In the genomic region with DNA sequence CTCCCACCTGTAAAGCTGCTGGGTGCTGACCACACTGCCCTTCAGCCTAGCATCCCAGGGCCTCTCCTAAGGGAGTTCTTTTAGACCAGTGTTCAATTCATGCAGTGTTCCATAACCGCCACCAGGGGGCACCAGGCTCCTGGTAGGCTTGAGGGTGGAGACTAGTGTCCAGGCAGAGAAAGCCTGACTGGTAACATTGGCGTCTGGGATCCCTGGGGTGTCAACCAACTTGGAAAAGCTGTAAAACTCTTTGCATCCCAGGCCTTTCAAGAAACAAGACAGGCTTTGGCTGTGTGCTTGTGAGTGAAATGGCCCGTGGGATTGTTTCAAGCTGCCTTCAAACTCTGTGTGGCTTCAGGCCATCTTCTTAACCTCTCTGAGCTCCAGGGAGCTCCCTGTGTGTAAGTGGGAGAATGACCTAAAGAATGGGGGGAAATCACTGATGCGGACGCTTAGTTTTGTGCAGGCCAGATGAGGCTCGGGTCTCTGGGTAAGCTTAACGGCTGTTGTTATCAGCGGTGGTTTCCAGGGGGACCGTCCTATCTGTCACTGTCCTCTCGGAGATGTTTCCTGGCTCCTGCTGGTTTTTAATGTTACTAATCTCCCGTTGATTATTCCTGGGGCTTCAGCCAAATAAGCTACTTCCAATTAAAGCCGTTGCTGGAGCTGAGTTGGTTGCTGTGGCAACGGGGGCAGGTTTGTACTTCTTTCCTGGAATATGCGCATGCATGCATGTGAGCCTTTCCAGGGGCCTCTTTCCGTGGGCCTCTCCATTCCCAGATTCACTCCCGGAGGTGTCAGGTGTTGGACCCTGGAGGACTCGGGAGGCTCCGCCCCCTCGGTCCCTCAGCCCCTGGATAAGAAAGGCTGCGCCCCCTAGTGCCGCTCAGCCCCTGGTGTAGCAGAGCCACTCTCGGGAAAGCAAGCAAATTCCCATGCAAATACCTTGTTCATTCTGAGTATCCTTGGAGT, we compare ENCODE assay signal across 8 mouse cellular contexts.
DNase-seq lines count a peak whose midpoint lies in the region; ATAC-seq and TF ChIP-seq lines count a peak whose summit lies in the region.

No protein-coding gene starts in this region.

- no peaks in the 10 kb centered on the region for H3K27me3 ChIP-seq in kidney, adult 2 months (replicated peaks; ENCODE audit: control insufficient read depth, insufficient read depth, low read length)
- H3K27me3 ChIP-seq in midbrain, embryonic 14.5 days (ENCODE audit: control insufficient read depth, insufficient read depth, low read length): no peaks in the 10 kb centered on the region
- no peaks in the 10 kb centered on the region for H3K27me3 ChIP-seq in stomach, embryonic 16.5 days (ENCODE audit: control insufficient read depth, insufficient read depth, low read length)

- H3K27ac ChIP-seq in kidney, adult 2 months (ENCODE audit: insufficient read depth, low read depth, low read length): no peak overlapping the region
- peak overlapping the region; percentile 79 for H3K27ac ChIP-seq in midbrain, embryonic 14.5 days (replicated peaks; ENCODE audit: low read depth, low read length)
- no peak overlapping the region for H3K27ac ChIP-seq in stomach, embryonic 16.5 days (ENCODE audit: low read length)

- H3K36me3 ChIP-seq in kidney, adult 2 months (ENCODE audit: control insufficient read depth, insufficient read depth, low read length): no peaks in the 10 kb centered on the region
- H3K36me3 ChIP-seq in midbrain, embryonic 14.5 days (ENCODE audit: control insufficient read depth, insufficient read depth, low read length): no peaks in the 10 kb centered on the region
- no peaks in the 10 kb centered on the region for H3K36me3 ChIP-seq in stomach, embryonic 16.5 days (ENCODE audit: control insufficient read depth, insufficient read depth, low read length)

- WGBS in kidney, adult 2 months: 4% methylated on average over 22 of the region's 22 CpGs
- 2% methylated on average over 22 of the region's 22 CpGs for WGBS in midbrain, embryonic 14.5 days
- WGBS in stomach, embryonic 16.5 days: 5% methylated on average over 22 of the region's 22 CpGs

- H3K9ac ChIP-seq in midbrain, embryonic 14.5 days (replicated peaks; ENCODE audit: low read length): no peak overlapping the region
- no peak overlapping the region for H3K9ac ChIP-seq in stomach, embryonic 16.5 days (ENCODE audit: low read length)

- peak overlapping the region; percentile 28 for H3K4me2 ChIP-seq in midbrain, embryonic 14.5 days (ENCODE audit: low read length)
- H3K4me2 ChIP-seq in stomach, embryonic 16.5 days (ENCODE audit: low read depth, low read length): no peak overlapping the region; the same call in 1 of the 2 replicates

- TF ChIP-seq POLR2A in kidney, adult 2 months (IDR thresholded peaks at IDR 0.05; ENCODE audit: low read depth, low read length): no peak

- ATAC-seq in midbrain, embryonic 14.5 days (ENCODE audit: low FRiP score, low TSS enrichment): peak; percentile 76
- peak; percentile 34 for ATAC-seq in stomach, embryonic 16.5 days (ENCODE audit: insufficient read depth, low FRiP score)

- H3K4me1 ChIP-seq in kidney, adult 2 months (ENCODE audit: control insufficient read depth, insufficient read depth, low read length): no peaks in the 10 kb centered on the region
- peaks cover 19% of the 10 kb centered on the region for H3K4me1 ChIP-seq in midbrain, embryonic 14.5 days (ENCODE audit: control insufficient read depth, insufficient read depth, low read length)
- no peaks in the 10 kb centered on the region for H3K4me1 ChIP-seq in stomach, embryonic 16.5 days (ENCODE audit: control insufficient read depth, insufficient read depth, low read length)

- intact Hi-C loops in left cerebral cortex, postnatal 4 days (cut with DNase I): loop anchor here (10.0 kb wide), 1 partner anchor 389 kb away; no protein-coding TSS in a partner anchor

- H3K4me3 ChIP-seq in kidney, adult 2 months (ENCODE audit: insufficient read depth, low read depth, low read length): no peak overlapping the region
- H3K4me3 ChIP-seq in midbrain, embryonic 14.5 days (replicated peaks; ENCODE audit: low read depth, low read length): no peak overlapping the region
- no peak overlapping the region for H3K4me3 ChIP-seq in stomach, embryonic 16.5 days (replicated peaks; ENCODE audit: low read length)

- peak; percentile 78 for TF ChIP-seq CTCF in kidney, adult 2 months (conservative IDR thresholded peaks at IDR 0.05; ENCODE audit: insufficient read depth, insufficient read length, low read depth, low read length)

- peak; percentile 36 for DNase-seq in ovary, postnatal 10 days (ENCODE audit: low spot score)
- DNase-seq in ovary, adult 18-20 months (ENCODE audit: low spot score): no peak
- peak; percentile 88 for DNase-seq in embryo, embryonic 11 days
- DNase-seq in heart, adult 8-10 months (ENCODE audit: low spot score): peak; percentile 24
- DNase-seq in kidney, adult 2 months: peak; percentile 27
- peak; percentile 83 for DNase-seq in left cerebral cortex, postnatal 4 days
- DNase-seq in midbrain, embryonic 14.5 days: peak; percentile 90

- no peaks in the 10 kb centered on the region for H3K9me3 ChIP-seq in midbrain, embryonic 14.5 days (ENCODE audit: control insufficient read depth, low read length)
- H3K9me3 ChIP-seq in stomach, embryonic 16.5 days (replicated peaks; ENCODE audit: control insufficient read depth, low read length): no peaks in the 10 kb centered on the region
